Mouse (Mus musculus): Measurements from ENCODE around the gene Gnai2.

DNA sequence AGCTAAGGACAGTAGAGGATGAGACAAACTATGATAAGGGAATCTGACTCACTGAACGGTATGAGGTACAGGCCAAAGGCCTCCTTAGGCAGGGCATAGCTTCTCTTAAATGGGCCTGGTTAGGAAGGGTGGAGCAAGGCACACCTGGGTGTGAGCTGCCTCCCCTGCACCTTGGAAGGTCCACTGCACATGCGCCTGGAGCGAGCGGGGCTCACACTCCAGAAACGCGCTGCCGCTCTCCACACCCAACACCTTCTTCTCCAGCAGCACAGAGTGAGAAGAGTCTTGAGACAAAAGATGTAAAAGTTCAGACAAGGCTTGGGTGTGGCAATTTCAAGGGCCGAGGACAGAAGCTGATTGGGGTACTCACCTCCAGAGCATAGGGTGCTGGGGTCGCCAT is 35.7 kb downstream of the Gnai2 start:
- no peak for TF ChIP-seq CTCF (IDR thresholded peaks at IDR 0.05; ENCODE audit: control insufficient read depth, insufficient read depth, low read length)
- TF ChIP-seq POLR2A (IDR thresholded peaks at IDR 0.05; ENCODE audit: borderline replicate concordance, control insufficient read depth, low read depth, low read length) = no peak

Data from bone marrow, adult 2 months (tissue).